Mouse (Mus musculus): ENCODE measurements around the gene Gtsf1l. TPM values are rescaled to one million over a fixed set of nuclear protein-coding genes. Genes with fewer than 3 reads are reported as not detected.
"Not testable (repeated sequence)": the region's sequence is repeated elsewhere in the genome, so short reads cannot be mapped to it uniquely, and the experiment has no call there.

Gtsf1l gene
- polyA plus RNA-seq, 1 experiment from 2014 or later, result not detected

DNA sequence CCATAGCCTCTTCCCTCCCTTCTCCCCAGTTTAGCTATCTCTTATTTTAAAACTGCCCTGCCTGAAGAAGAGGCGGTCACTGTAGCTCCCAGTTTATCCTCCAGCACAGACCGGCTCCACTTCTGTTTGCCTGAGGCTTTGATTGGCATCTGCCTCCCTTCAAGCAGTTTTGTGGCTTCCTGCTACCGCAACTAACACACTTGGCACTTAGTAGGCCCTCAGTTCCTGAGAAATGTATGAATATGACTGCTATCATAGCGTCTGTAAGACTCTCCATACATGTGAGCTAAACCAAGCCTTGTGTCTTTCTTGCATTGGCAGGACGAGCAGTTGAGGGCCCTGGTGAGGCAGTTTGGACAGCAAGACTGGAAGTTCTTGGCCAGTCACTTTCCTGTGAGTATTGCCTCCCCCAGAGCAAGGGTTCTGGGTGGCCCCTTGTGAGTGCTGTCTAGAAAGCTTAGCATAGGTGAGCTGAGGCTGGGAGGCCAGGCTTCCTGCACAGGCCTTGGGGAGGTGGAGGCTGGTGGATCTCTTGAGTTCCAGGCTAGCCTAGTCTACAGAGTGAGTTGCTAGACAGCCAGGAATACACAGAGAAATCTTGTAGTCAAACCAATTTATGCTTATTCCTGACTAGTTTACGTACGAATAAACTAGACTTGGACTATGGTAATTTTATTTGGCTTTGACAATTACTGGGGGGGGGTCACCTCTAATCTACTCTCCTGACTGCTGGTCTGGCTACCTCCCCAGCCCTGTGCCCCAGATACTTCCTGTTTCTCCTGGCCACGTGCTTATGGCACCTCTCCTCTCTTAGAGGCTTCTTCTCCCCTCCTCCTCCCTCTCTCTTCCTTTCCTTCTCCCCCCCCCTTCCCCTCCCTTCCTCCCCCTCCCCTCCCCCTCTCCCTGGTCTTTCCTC, 26.2 kb downstream of the Gtsf1l start:
- ATAC-seq (replicated peaks; ENCODE audit: low FRiP score), result no peak

DNA sequence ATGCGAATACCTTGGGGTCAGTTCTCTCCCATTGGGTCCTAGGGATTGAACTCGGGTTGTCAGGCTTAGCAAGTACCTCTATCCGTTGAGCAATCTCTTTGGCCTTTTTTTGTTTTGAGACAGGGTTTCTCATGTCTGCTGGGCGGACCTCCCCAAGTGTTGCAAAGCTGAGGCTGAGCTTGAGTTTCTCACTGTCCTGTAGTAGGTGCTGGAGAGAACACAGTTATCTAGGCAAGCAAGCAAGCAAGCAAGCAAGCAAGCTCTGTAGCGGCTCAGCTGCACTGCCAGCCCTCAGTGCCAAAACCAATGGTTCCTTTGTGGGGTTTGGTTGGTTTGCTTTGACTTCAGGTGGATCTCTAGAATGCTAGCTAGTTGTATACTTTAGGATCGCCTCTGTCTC, 27.0 kb downstream of the Gtsf1l start:
- Histone ChIP-seq H3K9me3 (ENCODE audit: control insufficient read depth, low read length) (no peaks in the 10 kb centered on the region), H3K36me3 (ENCODE audit: control insufficient read depth, insufficient read depth, low read length) (peaks cover 4% of the 10 kb centered on the region; the same call in 1 of the 2 replicates), H3K4me2 (ENCODE audit: low read depth, low read length, severe bottlenecking) (no peak overlapping the region), H3K4me3 (ENCODE audit: low read depth, low read length) (no peak overlapping the region), H3K4me1 (replicated peaks; ENCODE audit: control insufficient read depth, insufficient read depth, low read length) (peaks cover 5% of the 10 kb centered on the region), H3K27me3 (ENCODE audit: control insufficient read depth, insufficient read depth, low read length) (no peaks in the 10 kb centered on the region), H3K9ac (ENCODE audit: low read length) (no peak overlapping the region), H3K27ac (ENCODE audit: low read depth, low read length) (no peak overlapping the region)
- DNase-seq (ENCODE audit: low spot score) (no peak), ATAC-seq (replicated peaks; ENCODE audit: low FRiP score) (no peak)
- 78% methylated on average over 6 of the region's 6 CpGs for WGBS

More for the DNA sequence above, 26.2 kb downstream of the Gtsf1l start:
- no peak for DNase-seq (ENCODE audit: low spot score)
- Histone ChIP-seq H3K9me3 (ENCODE audit: control insufficient read depth, low read length) (no peaks in the 10 kb centered on the region), H3K4me1 (replicated peaks; ENCODE audit: control insufficient read depth, insufficient read depth, low read length) (no peaks in the 10 kb centered on the region), H3K27ac (ENCODE audit: low read depth, low read length) (no peak overlapping the region), H3K36me3 (ENCODE audit: control insufficient read depth, insufficient read depth, low read length) (peaks cover 4% of the 10 kb centered on the region; the same call in 1 of the 2 replicates), H3K27me3 (ENCODE audit: control insufficient read depth, insufficient read depth, low read length) (no peaks in the 10 kb centered on the region), H3K4me3 (ENCODE audit: low read depth, low read length) (no peak overlapping the region), H3K9ac (ENCODE audit: low read length) (no peak overlapping the region), H3K4me2 (ENCODE audit: low read depth, low read length, severe bottlenecking) (no peak overlapping the region)
- 87% methylated on average over 8 of the region's 8 CpGs for WGBS

DNA sequence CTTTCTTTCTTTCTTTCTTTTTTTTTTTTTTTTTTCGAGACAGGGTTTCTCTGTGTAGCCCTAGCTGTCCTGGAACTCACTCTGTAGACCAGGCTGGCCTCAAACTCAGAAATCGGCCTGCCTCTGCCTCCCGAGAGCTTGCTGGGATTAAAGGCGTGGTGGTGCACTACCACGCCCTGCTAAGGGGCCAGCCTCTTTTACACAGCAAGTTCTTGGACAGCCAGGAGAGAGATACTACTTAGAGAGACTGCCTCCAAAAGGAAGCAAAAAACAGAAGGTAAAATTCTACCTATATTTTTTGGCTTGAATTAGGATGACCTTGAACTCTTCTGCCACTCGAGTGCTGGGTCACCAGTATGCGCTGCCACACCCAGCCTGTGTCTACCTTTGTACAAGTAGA, 28.7 kb downstream of the Gtsf1l start:
- H3K9ac ChIP-seq (ENCODE audit: low read length); DNase-seq (ENCODE audit: low spot score); H3K4me3 ChIP-seq (ENCODE audit: low read depth, low read length); ATAC-seq (replicated peaks; ENCODE audit: low FRiP score); H3K4me2 ChIP-seq (ENCODE audit: low read depth, low read length, severe bottlenecking); H3K9me3 ChIP-seq (ENCODE audit: control insufficient read depth, low read length); H3K27ac ChIP-seq (ENCODE audit: low read depth, low read length); H3K27me3 ChIP-seq (ENCODE audit: control insufficient read depth, insufficient read depth, low read length); H3K36me3 ChIP-seq (ENCODE audit: control insufficient read depth, insufficient read depth, low read length): not testable (repeated sequence)
- peaks cover 11% of the 10 kb centered on the region for H3K4me1 ChIP-seq (replicated peaks; ENCODE audit: control insufficient read depth, insufficient read depth, low read length)
- WGBS, result 93% methylated on average over 6 of the region's 7 CpGs

DNA sequence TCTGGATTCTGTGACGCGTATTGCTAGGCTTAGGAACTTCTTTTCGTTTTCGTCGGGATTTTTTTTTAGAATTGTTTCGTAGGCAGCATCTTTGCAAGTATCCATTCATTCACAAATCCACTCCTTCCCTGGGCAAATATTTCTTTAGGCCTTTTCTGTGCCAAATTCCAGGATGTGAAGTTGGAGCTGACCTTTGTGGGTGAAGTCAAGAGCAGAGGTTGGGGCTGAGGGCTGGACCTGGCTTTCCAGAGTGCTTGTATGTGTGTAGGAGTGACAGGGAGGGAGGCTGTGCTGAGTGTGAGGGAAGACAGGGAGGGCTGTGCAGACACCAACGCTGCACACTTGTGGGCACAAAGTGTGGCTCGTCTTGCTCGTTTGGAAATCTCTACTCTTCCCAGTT, 31.1 kb downstream of the Gtsf1l start:
- no peaks in the 10 kb centered on the region for H3K9me3 ChIP-seq (ENCODE audit: control insufficient read depth, low read length)
- H3K36me3 ChIP-seq (ENCODE audit: control insufficient read depth, insufficient read depth, low read length), result no peaks in the 10 kb centered on the region
- H3K9ac ChIP-seq (ENCODE audit: low read length), result no peak overlapping the region
- no peak overlapping the region for H3K4me2 ChIP-seq (ENCODE audit: low read depth, low read length, severe bottlenecking)
- H3K4me1 ChIP-seq (replicated peaks; ENCODE audit: control insufficient read depth, insufficient read depth, low read length), result peaks cover 11% of the 10 kb centered on the region
- H3K4me3 ChIP-seq (ENCODE audit: low read depth, low read length), result no peak overlapping the region
- ATAC-seq (replicated peaks; ENCODE audit: low FRiP score) (no peak), DNase-seq (ENCODE audit: low spot score) (no peak)
- no peak overlapping the region for H3K27ac ChIP-seq (ENCODE audit: low read depth, low read length)
- WGBS, result 91% methylated on average over 9 of the region's 9 CpGs
- H3K27me3 ChIP-seq (ENCODE audit: control insufficient read depth, insufficient read depth, low read length), result no peaks in the 10 kb centered on the region

DNA sequence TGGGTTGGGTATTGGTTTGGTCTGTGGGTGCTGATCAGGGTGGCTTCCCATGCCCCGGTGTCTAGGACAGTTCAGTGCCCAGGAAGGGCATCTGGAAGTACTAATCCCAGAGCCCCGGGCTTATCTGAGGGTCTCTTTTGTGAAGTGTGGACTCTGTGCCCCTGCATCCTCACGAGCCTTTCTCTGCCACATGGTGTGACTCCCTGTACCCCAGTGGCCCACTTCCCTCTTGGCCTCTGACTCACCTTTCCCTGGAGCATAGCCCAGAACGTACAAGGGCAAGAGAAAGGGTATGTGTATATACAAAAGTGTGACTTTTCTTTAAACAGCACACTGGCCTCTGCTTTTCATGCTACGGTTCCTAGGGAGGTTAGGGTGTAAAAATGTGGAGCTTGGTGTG, 31.9 kb downstream of the Gtsf1l start:
- whole genome bisulfite sequencing, result 25% methylated on average over 5 of the region's 5 CpGs
- peak; percentile 54 for DNase-seq (ENCODE audit: low spot score)

GRCm38 (mm10) chr2:163054891-163055494, 32.7 kb downstream of the Gtsf1l start:
- under 1% methylated on average over 36 of the region's 38 CpGs for WGBS
- H3K4me1 ChIP-seq (replicated peaks; ENCODE audit: control insufficient read depth, insufficient read depth, low read length), result peaks cover 11% of the 10 kb centered on the region
- no peaks in the 10 kb centered on the region for H3K27me3 ChIP-seq (ENCODE audit: control insufficient read depth, insufficient read depth, low read length)
- H3K36me3 ChIP-seq (ENCODE audit: control insufficient read depth, insufficient read depth, low read length), result no peaks in the 10 kb centered on the region
- DNase-seq (ENCODE audit: low spot score) (peak; percentile 74), ATAC-seq (replicated peaks; ENCODE audit: low FRiP score) (peak; percentile 13; the same call in 1 of the 2 replicates)
- H3K4me3 ChIP-seq (ENCODE audit: low read depth, low read length), result peak overlapping the region; percentile 73
- H3K4me2 ChIP-seq (ENCODE audit: low read depth, low read length, severe bottlenecking), result peak overlapping the region; percentile 95
- no peaks in the 10 kb centered on the region for H3K9me3 ChIP-seq (ENCODE audit: control insufficient read depth, low read length)
- H3K9ac ChIP-seq (ENCODE audit: low read length), result peak overlapping the region; percentile 84
- H3K27ac ChIP-seq (ENCODE audit: low read depth, low read length), result peak overlapping the region; percentile 66

More for the DNA sequence above, 31.9 kb downstream of the Gtsf1l start:
- Histone ChIP-seq H3K27me3 (ENCODE audit: control insufficient read depth, insufficient read depth, low read length) (no peaks in the 10 kb centered on the region), H3K9me3 (ENCODE audit: control insufficient read depth, low read length) (no peaks in the 10 kb centered on the region), H3K9ac (ENCODE audit: low read length) (peak overlapping the region; percentile 84), H3K4me3 (ENCODE audit: low read depth, low read length) (peak overlapping the region; percentile 73), H3K36me3 (ENCODE audit: control insufficient read depth, insufficient read depth, low read length) (no peaks in the 10 kb centered on the region), H3K4me2 (ENCODE audit: low read depth, low read length, severe bottlenecking) (peak overlapping the region; percentile 95), H3K4me1 (replicated peaks; ENCODE audit: control insufficient read depth, insufficient read depth, low read length) (peaks cover 11% of the 10 kb centered on the region), H3K27ac (ENCODE audit: low read depth, low read length) (no peak overlapping the region)
- no peak for ATAC-seq (replicated peaks; ENCODE audit: low FRiP score)

GRCm38 (mm10) chr2:163054335-163054840, 33.3 kb downstream of the Gtsf1l start, which contains the start of gene Mybl2:
Gene Mybl2, plus strand, starts transcription at chr2:163054687.
- Histone ChIP-seq H3K4me2 (ENCODE audit: low read depth, low read length, severe bottlenecking) (peak within 1 kb of the TSS; percentile 95), H3K9ac (ENCODE audit: low read length) (peak within 1 kb of the TSS; percentile 84), H3K9me3 (ENCODE audit: control insufficient read depth, low read length) (no peaks in the 10 kb centered on the region), H3K36me3 (ENCODE audit: control insufficient read depth, insufficient read depth, low read length) (no peaks in the 10 kb centered on the region), H3K4me3 (ENCODE audit: low read depth, low read length) (peak within 1 kb of the TSS; percentile 73), H3K4me1 (replicated peaks; ENCODE audit: control insufficient read depth, insufficient read depth, low read length) (peaks cover 11% of the 10 kb centered on the region), H3K27ac (ENCODE audit: low read depth, low read length) (peak within 1 kb of the TSS; percentile 66), H3K27me3 (ENCODE audit: control insufficient read depth, insufficient read depth, low read length) (no peaks in the 10 kb centered on the region)
- ATAC-seq (replicated peaks; ENCODE audit: low FRiP score) (peak; percentile 100), DNase-seq (ENCODE audit: low spot score) (peak; percentile 96)
- WGBS, result under 1% methylated on average over 48 of the region's 48 CpGs

DNA sequence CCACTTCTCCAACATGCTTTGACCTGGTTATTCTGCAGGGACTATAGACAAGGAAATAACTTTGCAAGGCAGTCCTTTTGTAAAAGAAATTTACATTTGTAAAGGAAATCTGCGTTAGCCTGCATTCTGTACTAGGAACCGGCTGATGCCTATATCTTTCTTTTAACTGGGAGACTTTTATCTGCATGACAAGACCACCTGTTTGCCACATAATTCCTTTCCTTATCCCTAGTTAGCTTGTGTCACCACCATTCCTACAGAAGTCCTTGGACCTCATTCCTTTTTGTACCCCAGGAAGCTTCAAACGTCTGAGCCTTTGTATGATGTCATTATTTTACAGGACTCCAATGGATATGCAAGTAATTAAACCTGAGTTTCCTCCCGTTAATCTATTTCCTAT, 34.8 kb downstream of the Gtsf1l start:
- ATAC-seq (replicated peaks; ENCODE audit: low FRiP score) (no peak), DNase-seq (ENCODE audit: low spot score) (no peak)
- Histone ChIP-seq H3K36me3 (ENCODE audit: control insufficient read depth, insufficient read depth, low read length) (no peaks in the 10 kb centered on the region), H3K4me2 (ENCODE audit: low read depth, low read length, severe bottlenecking) (no peak overlapping the region), H3K9me3 (ENCODE audit: control insufficient read depth, low read length) (no peaks in the 10 kb centered on the region), H3K27me3 (ENCODE audit: control insufficient read depth, insufficient read depth, low read length) (no peaks in the 10 kb centered on the region), H3K9ac (ENCODE audit: low read length) (no peak overlapping the region), H3K4me3 (ENCODE audit: low read depth, low read length) (no peak overlapping the region), H3K27ac (ENCODE audit: low read depth, low read length) (no peak overlapping the region), H3K4me1 (replicated peaks; ENCODE audit: control insufficient read depth, insufficient read depth, low read length) (peaks cover 11% of the 10 kb centered on the region)
- 64% methylated on average over 4 of the region's 4 CpGs for WGBS

Measured in forebrain, embryonic 11.5 days (tissue).